Mouse (Mus musculus) E14TG2a.4 (cell line): ENCODE data around the gene Mt3.
"Not testable (repeated sequence)": the region's sequence is repeated elsewhere in the genome, so short reads cannot be mapped to it uniquely, and the experiment has no call there.

Experiments
- H3K27me3 ChIP-seq: 2 replicates; pipeline ENCODE4 v1.6.1; 2014; ENCODE audit warnings: low read length, control low read depth; ENCODE audit not compliant: insufficient read depth
- H3K36me3 ChIP-seq: 2 replicates; pipeline ENCODE4 v1.6.1; 2014; ENCODE audit warnings: low read length, control low read depth; ENCODE audit not compliant: insufficient read depth
- H3K4me1 ChIP-seq: replicated peaks from 2 replicates; pipeline ENCODE4 v1.6.1; 2014; ENCODE audit warnings: low read depth, low read length, control low read depth
- H3K4me3 ChIP-seq: replicated peaks from 2 replicates; pipeline ENCODE4 v1.5.1; 2014; ENCODE audit warnings: mild to moderate bottlenecking, low read length
- H3K9me3 ChIP-seq: 2 replicates; pipeline ENCODE4 v1.6.1; 2014; ENCODE audit warnings: low read length, control low read depth
- CTCF ChIP-seq: conservative IDR thresholded peaks from 2 replicates; pipeline ENCODE4 v1.5.1; 2014; ENCODE audit warnings: low read length
- NANOG ChIP-seq: IDR thresholded peaks from 2 replicates; pipeline ENCODE4 v1.6.1; 2014; ENCODE audit warnings: borderline replicate concordance, low read length, mixed read lengths
- POU5F1 ChIP-seq: IDR thresholded peaks from 2 replicates; pipeline ENCODE4 v1.6.1; 2014; ENCODE audit warnings: low read length, borderline replicate concordance

Gene Mt3

GRCm38 (mm10) chr8:94118776-94119430, 33.5 kb upstream of the Mt3 start:
- Histone ChIP-seq H3K27me3 (0 out of 2 replicates have a peak, but pooled peaks cover 3% of the 10 kb centered on the region), H3K4me1 (peaks cover 44% of the 10 kb centered on the region), H3K4me3 (no peak overlapping the region), H3K9me3 (no peaks in the 10 kb centered on the region), H3K36me3 (no peaks in the 10 kb centered on the region)
- TF ChIP-seq NANOG (no peak), POU5F1 (no peak), CTCF (no peak)

DNA sequence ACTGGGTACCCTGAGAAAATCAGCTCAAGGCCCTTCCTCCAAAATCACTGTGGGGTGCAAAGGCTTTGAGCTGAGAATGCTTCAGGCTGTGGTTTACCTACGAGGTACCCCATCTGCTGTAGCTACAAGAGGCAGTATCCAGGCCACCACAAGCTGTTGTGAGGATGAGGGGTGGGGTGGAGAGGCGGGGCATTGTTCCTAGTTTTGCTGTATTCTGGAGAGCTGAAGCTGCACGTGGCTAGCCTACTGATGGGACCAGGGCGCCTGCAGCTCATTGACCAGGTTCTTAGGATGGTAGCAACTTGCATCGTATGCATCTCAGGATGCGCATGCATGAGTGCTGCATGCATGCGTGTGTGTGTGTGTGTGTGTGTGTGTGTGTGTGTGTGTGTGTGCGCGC, 30.8 kb upstream of the Mt3 start:
- Histone ChIP-seq H3K36me3 (no peaks in the 10 kb centered on the region), H3K4me1 (peaks cover 44% of the 10 kb centered on the region), H3K9me3 (no peaks in the 10 kb centered on the region), H3K4me3 (no peak overlapping the region), H3K27me3 (peaks cover 10% of the 10 kb centered on the region; the same call in 1 of the 2 replicates)
- TF ChIP-seq NANOG (no peak), CTCF (no peak), POU5F1 (no peak)

- no peaks in the 10 kb centered on the region for H3K36me3 ChIP-seq
These were observed 29.5 kb upstream of the Mt3 start for GRCm38 (mm10) chr8:94122711-94123468.

GRCm38 (mm10) chr8:94127711-94128110, 24.7 kb upstream of the Mt3 start:
- peaks cover 21% of the 10 kb centered on the region; the same call in 1 of the 2 replicates for H3K27me3 ChIP-seq
- no peaks in the 10 kb centered on the region for H3K9me3 ChIP-seq
- no peaks in the 10 kb centered on the region for H3K36me3 ChIP-seq
- TF ChIP-seq CTCF (no peak), POU5F1 (no peak)
- H3K4me3 ChIP-seq: no peak overlapping the region
- H3K4me1 ChIP-seq: no peaks in the 10 kb centered on the region; the same call in 1 of the 2 replicates

More at GRCm38 (mm10) chr8:94122711-94123468, 29.5 kb upstream of the Mt3 start:
- Histone ChIP-seq H3K4me3 (no peak overlapping the region), H3K4me1 (peaks cover 39% of the 10 kb centered on the region), H3K9me3 (no peaks in the 10 kb centered on the region), H3K27me3 (peaks cover 17% of the 10 kb centered on the region; the same call in 1 of the 2 replicates)
- TF ChIP-seq CTCF (no peak), POU5F1 (no peak), NANOG (no peak)

DNA sequence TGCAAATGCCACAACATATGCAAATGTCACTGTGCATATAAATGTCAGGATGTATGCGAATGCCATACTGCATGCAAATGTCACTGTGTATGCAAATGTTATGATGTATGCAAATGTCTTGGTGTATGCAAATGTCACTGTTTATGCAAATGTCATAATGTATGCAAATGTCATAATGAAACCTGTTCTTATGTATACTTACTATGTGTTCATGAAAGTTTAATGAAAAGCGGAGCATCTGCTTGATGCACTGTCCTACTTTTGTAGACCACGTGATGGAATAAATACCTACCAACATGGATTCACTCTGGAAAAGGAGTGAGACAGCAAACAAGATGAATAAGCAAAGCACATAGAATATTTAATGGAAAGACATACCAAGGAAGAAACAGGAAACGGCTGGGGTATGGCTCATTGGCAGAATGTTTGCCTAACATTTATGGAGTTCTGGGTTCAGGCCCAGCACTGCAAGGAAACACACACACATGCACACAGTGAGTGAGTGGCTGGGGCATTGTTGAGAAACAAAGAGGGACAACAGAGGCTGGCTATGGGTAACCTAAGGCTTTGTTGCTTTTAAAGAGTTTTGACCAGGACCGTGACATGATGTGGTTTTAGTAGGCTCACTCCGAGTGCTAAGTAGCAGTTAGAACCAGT, 23.1 kb upstream of the Mt3 start:
- H3K27me3 ChIP-seq: peaks cover 18% of the 10 kb centered on the region; the same call in 1 of the 2 replicates
- TF ChIP-seq CTCF (no peak), NANOG (no peak), POU5F1 (no peak)

GRCm38 (mm10) chr8:94130126-94130525, 22.3 kb upstream of the Mt3 start:
- H3K27me3 ChIP-seq: peaks cover 11% of the 10 kb centered on the region; the same call in 1 of the 2 replicates
- TF ChIP-seq CTCF (no peak), NANOG (no peak), POU5F1 (no peak)
- peaks cover 7% of the 10 kb centered on the region; the same call in 1 of the 2 replicates for H3K9me3 ChIP-seq
- H3K4me1 ChIP-seq: peaks cover 8% of the 10 kb centered on the region
- no peaks in the 10 kb centered on the region for H3K36me3 ChIP-seq
- H3K4me3 ChIP-seq: no peak overlapping the region

More for the DNA sequence above, 23.1 kb upstream of the Mt3 start:
- Histone ChIP-seq H3K9me3 (peaks cover 7% of the 10 kb centered on the region; the same call in 1 of the 2 replicates), H3K36me3 (no peaks in the 10 kb centered on the region), H3K4me1 (0 out of 2 replicates have a peak, but pooled peaks cover 3% of the 10 kb centered on the region), H3K4me3 (no peak overlapping the region)

- H3K27me3 ChIP-seq: peaks cover 16% of the 10 kb centered on the region; the same call in 1 of the 2 replicates
These were observed 20.3 kb upstream of the Mt3 start for GRCm38 (mm10) chr8:94132096-94132495.

DNA sequence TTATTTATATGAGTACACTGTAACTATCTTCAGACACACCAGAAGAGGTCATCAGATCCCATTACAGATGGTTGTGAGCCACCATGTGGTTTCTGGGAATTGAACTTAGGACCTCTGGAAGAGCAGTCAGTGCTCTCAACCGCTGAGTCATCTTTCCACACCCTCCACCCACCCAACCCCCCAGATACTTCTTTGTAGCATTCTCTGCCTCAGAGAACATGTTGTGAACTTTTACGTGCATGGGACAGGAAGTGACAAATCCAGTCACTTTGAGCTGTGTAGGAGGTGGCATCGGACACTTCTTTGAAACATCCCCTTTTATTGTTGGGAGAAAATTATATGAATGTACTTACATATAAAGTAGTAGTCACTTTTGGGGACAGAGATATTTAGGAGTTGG, 17.8 kb upstream of the Mt3 start:
- Histone ChIP-seq H3K27me3 (0 out of 2 replicates have a peak, but pooled peaks cover 12% of the 10 kb centered on the region), H3K9me3 (peaks cover 17% of the 10 kb centered on the region), H3K4me1 (peaks cover 22% of the 10 kb centered on the region)
- H3K4me3 ChIP-seq, H3K36me3 ChIP-seq: not testable (repeated sequence)

More at GRCm38 (mm10) chr8:94132096-94132495, 20.3 kb upstream of the Mt3 start:
- Histone ChIP-seq H3K9me3 (peaks cover 14% of the 10 kb centered on the region), H3K4me1 (peaks cover 13% of the 10 kb centered on the region), H3K36me3 (no peaks in the 10 kb centered on the region), H3K4me3 (no peak overlapping the region)
- no peak for TF ChIP-seq POU5F1
- no peak for TF ChIP-seq NANOG
- no peak for TF ChIP-seq CTCF

DNA sequence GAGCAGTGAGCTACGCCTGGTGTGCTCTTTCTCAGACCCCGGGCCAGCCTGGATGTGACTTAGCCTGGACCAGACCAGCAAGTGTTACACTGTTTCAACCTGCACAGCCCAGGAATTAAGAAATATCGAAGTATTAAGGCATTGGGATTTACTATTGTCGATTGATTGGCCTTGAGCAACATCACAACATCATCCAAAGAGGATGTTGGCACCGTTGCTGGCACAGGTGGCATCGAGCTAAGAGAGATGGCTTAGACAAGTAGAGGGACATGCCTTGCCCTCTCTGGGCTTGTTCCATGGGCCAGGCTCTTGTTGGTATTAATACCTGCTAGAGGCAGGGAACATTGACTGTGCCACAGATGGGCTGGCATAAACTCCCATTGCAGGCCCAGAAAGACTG, 16.9 kb upstream of the Mt3 start:
- no peaks in the 10 kb centered on the region for H3K36me3 ChIP-seq
- H3K27me3 ChIP-seq: peaks cover 16% of the 10 kb centered on the region; the same call in 1 of the 2 replicates
- peaks cover 17% of the 10 kb centered on the region for H3K9me3 ChIP-seq
- H3K4me3 ChIP-seq: no peak overlapping the region
- TF ChIP-seq CTCF: no peak
- no peak for TF ChIP-seq POU5F1
- TF ChIP-seq NANOG: no peak
- peaks cover 22% of the 10 kb centered on the region for H3K4me1 ChIP-seq
